Mouse (Mus musculus) limb, embryonic 14.5 days (tissue): ENCODE measurements around the gene Ccdc65. TPM values are rescaled to one million over a fixed set of nuclear protein-coding genes. Genes with fewer than 3 reads are reported as not detected.
"Not testable (repeated sequence)": the region's sequence is repeated elsewhere in the genome, so short reads cannot be mapped to it uniquely, and the experiment has no call there.

Source experiments
- ATAC-seq: fragments of 200-750 bp; cut with Nextera tagmentation; 2 replicates; pipeline ENCODE4 v1.8.0; 2017; ENCODE audit warnings: low read depth, moderate number of reproducible peaks, moderate TSS enrichment; ENCODE audit not compliant: low FRiP score
- DNase-seq: peaks from one replicate; pipeline ENCODE4 v3.0.0-alpha.2; 2015; ENCODE audit warnings: low spot score
- H3K27ac ChIP-seq: fragments of 300-500 bp; sonication (generic); replicated peaks from 2 replicates; pipeline ENCODE4 v1.5.1; 2014; ENCODE audit warnings: low read depth, mild to moderate bottlenecking, low read length, moderate library complexity, mixed read lengths
- H3K27me3 ChIP-seq: fragments of 300-500 bp; sonication (generic); 2 replicates; pipeline ENCODE4 v1.6.1; 2014; ENCODE audit warnings: low read length, mixed read lengths; ENCODE audit not compliant: control insufficient read depth, insufficient read depth
- H3K36me3 ChIP-seq: fragments of 300-500 bp; sonication (generic); 2 replicates; pipeline ENCODE4 v1.6.1; 2014; ENCODE audit warnings: mild to moderate bottlenecking, low read length, moderate library complexity, mixed read lengths; ENCODE audit not compliant: control insufficient read depth, insufficient read depth
- H3K4me1 ChIP-seq: fragments of 300-500 bp; sonication (generic); 2 replicates; pipeline ENCODE4 v1.6.1; 2014; ENCODE audit warnings: antibody characterized with exemption, low read length, mixed read lengths; ENCODE audit not compliant: control insufficient read depth, insufficient read depth
- H3K4me2 ChIP-seq: fragments of 300-500 bp; sonication (generic); replicated peaks from 2 replicates; pipeline ENCODE4 v1.6.1; 2014; ENCODE audit warnings: low read depth, mild to moderate bottlenecking, low read length, moderate library complexity; ENCODE audit not compliant: severe bottlenecking
- H3K4me3 ChIP-seq: fragments of 300-500 bp; sonication (generic); replicated peaks from 2 replicates; pipeline ENCODE4 v1.5.1; 2014; ENCODE audit warnings: low read length
- H3K9ac ChIP-seq: fragments of 300-500 bp; sonication (generic); 2 replicates; pipeline ENCODE4 v1.6.1; 2014; ENCODE audit warnings: mild to moderate bottlenecking, low read depth, low read length, moderate library complexity; ENCODE audit not compliant: severe bottlenecking
- H3K9me3 ChIP-seq: fragments of 300-500 bp; sonication (generic); 2 replicates; pipeline ENCODE4 v1.6.1; 2016; ENCODE audit warnings: low read length; ENCODE audit not compliant: control insufficient read depth
- POLR2A ChIP-seq: fragments of 200-500 bp; IDR thresholded peaks from 2 replicates; pipeline ENCODE4 v1.8.0; 2012; ENCODE audit warnings: inconsistent platforms, mild to moderate bottlenecking, moderate library complexity, borderline replicate concordance; ENCODE audit not compliant: insufficient read depth, insufficient read length; ENCODE audit errors: extremely low read depth
- WGBS: fragments of 180-500 bp; shearing (Covaris S2); extraction: QIAGEN DNeasy Blood & Tissue Kit; methylation state at CpG from one replicate; pipeline ENCODE4 v1.1.7; 2014; 5-methylcytosine and 5-hydroxymethylcytosine counted together
- polyA plus RNA-seq, 2 experiments: library from polyadenylated mRNA; depleted of rRNA in 1 of 2; stranded (reverse) in 1 of 2; unstranded in 1 of 2; fragments of >200 nt; fragmentation: Nextera tagmentation in 1 of 2; extraction: Ambion mirVana in 1 of 2; gene quantifications; 2 replicates each; pipeline versions ENCODE4 v1.2.1 to v1.2.3; 2012 to 2014

Gene Ccdc65
- polyA plus RNA-seq, 2 experiments: 0.48 to 0.87 TPM

GRCm38 (mm10) chr15:98738796-98739195, 30.8 kb downstream of the Ccdc65 start:
- no peak for TF ChIP-seq POLR2A
- H3K9ac ChIP-seq: no peak overlapping the region
- H3K27me3 ChIP-seq: no peaks in the 10 kb centered on the region
- H3K4me1 ChIP-seq: no peaks in the 10 kb centered on the region
- WGBS: 76% methylated on average over 4 of the region's 4 CpGs
- H3K4me3 ChIP-seq: no peak overlapping the region
- H3K27ac ChIP-seq: no peak overlapping the region
- H3K36me3 ChIP-seq: peaks cover 73% of the 10 kb centered on the region
- ATAC-seq: no peak
- H3K4me2 ChIP-seq: no peak overlapping the region
- no peaks in the 10 kb centered on the region for H3K9me3 ChIP-seq
- DNase-seq: no peak

- no peak for ATAC-seq
- Histone ChIP-seq H3K27me3 (no peaks in the 10 kb centered on the region), H3K4me1 (no peaks in the 10 kb centered on the region), H3K9me3 (no peaks in the 10 kb centered on the region), H3K9ac (no peak overlapping the region), H3K4me2 (no peak overlapping the region), H3K4me3 (no peak overlapping the region), H3K36me3 (peaks cover 65% of the 10 kb centered on the region), H3K27ac (no peak overlapping the region)
- DNase-seq: no peak
- TF ChIP-seq POLR2A: no peak
- 86% methylated on average over 8 of the region's 8 CpGs for WGBS
Observed at GRCm38 (mm10) chr15:98740219-98740618, 32.2 kb downstream of the Ccdc65 start.

- DNase-seq: no peak
Observed at GRCm38 (mm10) chr15:98742766-98743428, 34.9 kb downstream of the Ccdc65 start.

DNA sequence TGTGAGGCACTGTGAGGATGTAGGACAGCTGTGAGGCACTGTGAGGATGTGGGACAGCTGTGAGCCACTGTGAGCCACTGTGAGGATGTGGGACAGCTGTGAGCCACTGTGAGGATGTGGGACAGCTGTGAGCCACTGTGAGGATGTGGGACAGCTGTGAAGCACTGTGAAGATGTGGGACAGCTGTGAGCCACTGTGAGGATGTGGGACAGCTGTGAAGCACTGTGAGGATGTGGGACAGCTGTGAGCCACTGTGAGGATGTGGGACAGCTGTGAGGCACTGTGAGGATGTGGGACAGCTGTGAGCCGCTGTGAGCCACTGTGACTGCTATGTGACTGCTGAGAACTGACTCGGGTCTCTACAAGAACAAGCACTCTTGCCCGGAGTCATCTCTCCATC, 35.9 kb downstream of the Ccdc65 start:
- WGBS: 80% methylated on average over 3 of the region's 3 CpGs
- not testable (repeated sequence) for H3K9ac ChIP-seq

More at GRCm38 (mm10) chr15:98742766-98743428, 34.9 kb downstream of the Ccdc65 start:
- no peak for TF ChIP-seq POLR2A
- Histone ChIP-seq H3K4me2 (no peak overlapping the region), H3K4me3 (no peak overlapping the region), H3K4me1 (no peaks in the 10 kb centered on the region), H3K9ac (no peak overlapping the region), H3K27me3 (no peaks in the 10 kb centered on the region), H3K9me3 (no peaks in the 10 kb centered on the region), H3K27ac (no peak overlapping the region), H3K36me3 (peaks cover 44% of the 10 kb centered on the region)
- ATAC-seq: no peak
- WGBS: 76% methylated on average over 8 of the region's 8 CpGs

GRCm38 (mm10) chr15:98746344-98746965, 38.4 kb downstream of the Ccdc65 start:
- Histone ChIP-seq H3K9me3 (no peaks in the 10 kb centered on the region), H3K4me2 (no peak overlapping the region), H3K9ac (no peak overlapping the region), H3K27ac (no peak overlapping the region), H3K4me3 (no peak overlapping the region), H3K36me3 (peaks cover 16% of the 10 kb centered on the region), H3K4me1 (no peaks in the 10 kb centered on the region), H3K27me3 (no peaks in the 10 kb centered on the region)
- DNase-seq (no peak), ATAC-seq (no peak)
- WGBS: 81% methylated on average over 10 of the region's 10 CpGs
- no peak for TF ChIP-seq POLR2A

More for the DNA sequence above, 35.9 kb downstream of the Ccdc65 start:
- H3K4me1 ChIP-seq, ATAC-seq, H3K4me3 ChIP-seq, DNase-seq, H3K9me3 ChIP-seq, H3K4me2 ChIP-seq, H3K27ac ChIP-seq, H3K27me3 ChIP-seq: not testable (repeated sequence)
- H3K36me3 ChIP-seq: peaks cover 38% of the 10 kb centered on the region
